Comparison of ENCODE assay signal across 24 mouse cellular contexts in genomic region chr5:64144315-64144714, GRCm38 (mm10). TPM values are rescaled to one million over a fixed set of nuclear protein-coding genes. Genes with fewer than 3 reads are reported as not detected.
DNase-seq lines count a peak whose midpoint lies in the region; ATAC-seq lines count a peak whose summit lies in the region.
"Had no signal": no experiment of that assay in that cellular context is flagged by ENCODE, and none has a peak within 500 bp of the region (broad histone marks: within the 10 kb centered on the region; RNA-seq: fewer than 3 reads in every experiment).

No protein-coding gene starts in this region.

- H3K27me3 ChIP-seq in hindbrain, embryonic 16.5 days (replicated peaks; ENCODE audit: control insufficient read depth, insufficient read depth, low read length): no peaks in the 10 kb centered on the region
- no peaks in the 10 kb centered on the region for H3K27me3 ChIP-seq in hindbrain, embryonic 10.5 days (ENCODE audit: insufficient read depth, poor library complexity, severe bottlenecking)
- 0 out of 2 replicates have a peak, but pooled peaks cover 2% of the 10 kb centered on the region for H3K27me3 ChIP-seq in kidney, embryonic 16.5 days (ENCODE audit: insufficient read depth, low read length)
- H3K27me3 ChIP-seq: embryonic facial prominence, embryonic 15.5 days; forebrain, embryonic 15.5 days; intestine, embryonic 15.5 days; liver, embryonic 13.5 days had no signal

- DNase-seq in hindbrain, embryonic 10.5 days (ENCODE audit: low spot score): no peak
- peak; percentile 73 to 81 for DNase-seq in cerebellum, adult 18-20 months
- peak; percentile 89 for DNase-seq in cerebellum, adult 9-11 months
- no peak for DNase-seq in embryo, embryonic 9.5 days (ENCODE audit: extremely low spot score)
- no peak for DNase-seq in Muller cell, postnatal 12 days (ENCODE audit: inconsistent ontology term)
- DNase-seq: adrenal gland, adult 8-10 months; gastrocnemius, postnatal 10 days; heart, adult 18-20 months; heart, postnatal 36 days; kidney, adult 9 months; kidney, postnatal 25 days; liver, embryonic 13.5 days; lung, embryonic 14.5 days; midbrain, embryonic 14.5 days; retina, postnatal 1 day; thymus, postnatal 14 days had no signal

- H3K9me3 ChIP-seq in hindbrain, embryonic 16.5 days (ENCODE audit: control insufficient read depth, low read length): no peaks in the 10 kb centered on the region
- no peaks in the 10 kb centered on the region for H3K9me3 ChIP-seq in hindbrain, embryonic 10.5 days
- no peaks in the 10 kb centered on the region for H3K9me3 ChIP-seq in kidney, embryonic 16.5 days (ENCODE audit: low read length)
- H3K9me3 ChIP-seq: embryonic facial prominence, embryonic 15.5 days; forebrain, embryonic 15.5 days; intestine, embryonic 15.5 days; liver, embryonic 13.5 days; megakaryocyte, embryonic 14.5 days had no signal

- H3K27ac ChIP-seq in hindbrain, embryonic 16.5 days (ENCODE audit: low read depth, low read length): no peak overlapping the region
- no peak overlapping the region for H3K27ac ChIP-seq in hindbrain, embryonic 10.5 days
- H3K27ac ChIP-seq in kidney, embryonic 16.5 days (ENCODE audit: low read length): no peak overlapping the region
- H3K27ac ChIP-seq: embryonic facial prominence, embryonic 15.5 days; forebrain, embryonic 15.5 days; hindbrain, embryonic 14.5 days; intestine, embryonic 15.5 days; liver, embryonic 13.5 days had no signal

- H3K4me1 ChIP-seq in hindbrain, embryonic 16.5 days (ENCODE audit: control insufficient read depth, insufficient read depth, low read depth, low read length): no peaks in the 10 kb centered on the region
- H3K4me1 ChIP-seq in hindbrain, embryonic 10.5 days (replicated peaks): peaks cover 4% of the 10 kb centered on the region; the same call in 1 of the 2 replicates
- H3K4me1 ChIP-seq in kidney, embryonic 16.5 days (ENCODE audit: insufficient read depth, low read length): peaks cover under 1% of the 10 kb centered on the region; the same call in 1 of the 2 replicates
- H3K4me1 ChIP-seq: forebrain, embryonic 15.5 days; intestine, embryonic 15.5 days had no signal

- H3K4me2 ChIP-seq in hindbrain, embryonic 16.5 days (ENCODE audit: low read length): no peak overlapping the region
- no peak overlapping the region for H3K4me2 ChIP-seq in kidney, embryonic 16.5 days (replicated peaks; ENCODE audit: low read depth, low read length)
- H3K4me2 ChIP-seq: embryonic facial prominence, embryonic 15.5 days; forebrain, embryonic 15.5 days; hindbrain, embryonic 14.5 days; intestine, embryonic 15.5 days; liver, embryonic 13.5 days; lung, embryonic 14.5 days had no signal

- 0 out of 2 replicates have a peak, but pooled peaks have one; percentile 24 for ATAC-seq in hindbrain, embryonic 16.5 days
- no peak for ATAC-seq in kidney, embryonic 16.5 days (ENCODE audit: low FRiP score, low TSS enrichment)
- ATAC-seq: activated CD4-positive, CD25-positive, alpha-beta regulatory T cell, adult 4 months; forebrain, embryonic 15.5 days; intestine, embryonic 15.5 days had no signal

- H3K9ac ChIP-seq in hindbrain, embryonic 16.5 days (ENCODE audit: low read depth, low read length): no peak overlapping the region
- no peak overlapping the region for H3K9ac ChIP-seq in kidney, embryonic 16.5 days (replicated peaks; ENCODE audit: low read length)
- H3K9ac ChIP-seq: embryonic facial prominence, embryonic 15.5 days; forebrain, embryonic 15.5 days; hindbrain, embryonic 14.5 days; intestine, embryonic 15.5 days; liver, embryonic 13.5 days; lung, embryonic 14.5 days had no signal

- 67% methylated on average over 5 of the region's 5 CpGs for WGBS in hindbrain, embryonic 16.5 days
- 87% methylated on average over 5 of the region's 5 CpGs for WGBS in hindbrain, embryonic 10.5 days
- 73% methylated on average over 4 of the region's 5 CpGs for WGBS in kidney, embryonic 16.5 days

- no peaks in the 10 kb centered on the region for H3K36me3 ChIP-seq in hindbrain, embryonic 16.5 days (ENCODE audit: control insufficient read depth, insufficient read depth, low read length)
- H3K36me3 ChIP-seq in hindbrain, embryonic 10.5 days: no peaks in the 10 kb centered on the region
- no peaks in the 10 kb centered on the region for H3K36me3 ChIP-seq in kidney, embryonic 16.5 days (ENCODE audit: insufficient read depth, low read length)
- H3K36me3 ChIP-seq: embryonic facial prominence, embryonic 15.5 days; forebrain, embryonic 15.5 days; intestine, embryonic 15.5 days; liver, embryonic 13.5 days had no signal

- H3K4me3 ChIP-seq in hindbrain, embryonic 16.5 days (ENCODE audit: low read length): no peak overlapping the region
- no peak overlapping the region for H3K4me3 ChIP-seq in hindbrain, embryonic 10.5 days
- H3K4me3 ChIP-seq in kidney, embryonic 16.5 days (ENCODE audit: low read length): no peak overlapping the region
- H3K4me3 ChIP-seq: embryonic facial prominence, embryonic 15.5 days; forebrain, embryonic 15.5 days; intestine, embryonic 15.5 days; liver, embryonic 13.5 days; megakaryocyte, embryonic 14.5 days had no signal

RNA-seq across cellular contexts. Expression of gene Tbc1d1, which starts 11.8 kb away (rescaled TPM):
- polyA plus RNA-seq in hindbrain, embryonic 16.5 days (2015; fragmentation: Nextera tagmentation; extraction: Ambion mirVana): 10.9 and 12.3 TPM in 2 replicates
- polyA plus RNA-seq in hindbrain, embryonic 10.5 days (2016; fragmentation: Nextera tagmentation; extraction: Ambion mirVana): 21.2 and 27.1 TPM in 2 replicates
- 39.5 and 40.7 TPM in 2 replicates for polyA plus RNA-seq in kidney, embryonic 16.5 days (2015; fragmentation: Nextera tagmentation; extraction: Ambion mirVana)

RNA-seq across cellular contexts. Expression of gene Pgm2, which starts 51.6 kb away (rescaled TPM):
- 18.8 and 18.9 TPM in 2 replicates for polyA plus RNA-seq in hindbrain, embryonic 16.5 days (2015; fragmentation: Nextera tagmentation; extraction: Ambion mirVana)
- 22.6 and 26.0 TPM in 2 replicates for polyA plus RNA-seq in hindbrain, embryonic 10.5 days (2016; fragmentation: Nextera tagmentation; extraction: Ambion mirVana)
- polyA plus RNA-seq in kidney, embryonic 16.5 days (2015; fragmentation: Nextera tagmentation; extraction: Ambion mirVana): 39.9 and 42.9 TPM in 2 replicates

Comparison
In these comparisons a context has a peak if more than half of its experiments do, and no peak if none do; other contexts are left out.
1. DNase-seq: peak in cerebellum, adult 18-20 months (2 of 2) and cerebellum, adult 9-11 months (single experiment); none in hindbrain, embryonic 10.5 days (single experiment), embryo, embryonic 9.5 days (single experiment) and Muller cell, postnatal 12 days (single experiment).